Mouse (Mus musculus): ENCODE measurements around the gene Zfp408. TPM values are rescaled to one million over a fixed set of nuclear protein-coding genes. Genes with fewer than 3 reads are reported as not detected.

The Zfp408 gene
- polyA plus RNA-seq, 1 experiment: 8.4 TPM

DNA sequence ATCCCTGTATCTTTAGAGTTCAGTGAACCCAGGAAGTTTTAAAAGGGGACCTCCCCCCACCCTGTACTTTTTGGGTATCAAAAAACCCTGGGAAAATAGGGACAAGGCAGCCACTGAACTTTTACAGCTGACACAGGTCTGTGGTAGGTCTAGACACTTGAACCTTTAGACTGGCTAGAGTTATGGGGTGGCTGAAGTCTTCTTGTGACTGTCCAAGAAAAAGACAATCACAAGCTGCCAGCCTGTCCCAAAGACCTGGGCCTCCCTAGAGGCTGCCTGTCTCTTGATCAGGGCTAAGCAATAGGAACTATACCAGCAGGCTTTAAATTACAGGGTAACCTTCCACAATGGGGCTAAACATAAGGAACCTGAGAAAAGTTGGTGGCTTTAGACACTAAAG, 27.4 kb upstream of the Zfp408 start:
- TF ChIP-seq CTCF (conservative IDR thresholded peaks at IDR 0.05; ENCODE audit: insufficient read depth, insufficient read length, low read depth, low read length): no peak
- no peak for TF ChIP-seq POLR2A (IDR thresholded peaks at IDR 0.05; ENCODE audit: low read depth, low read length)
- peaks cover 10% of the 10 kb centered on the region for H3K36me3 ChIP-seq (ENCODE audit: control insufficient read depth, insufficient read depth, low read length)
- no peak for DNase-seq

DNA sequence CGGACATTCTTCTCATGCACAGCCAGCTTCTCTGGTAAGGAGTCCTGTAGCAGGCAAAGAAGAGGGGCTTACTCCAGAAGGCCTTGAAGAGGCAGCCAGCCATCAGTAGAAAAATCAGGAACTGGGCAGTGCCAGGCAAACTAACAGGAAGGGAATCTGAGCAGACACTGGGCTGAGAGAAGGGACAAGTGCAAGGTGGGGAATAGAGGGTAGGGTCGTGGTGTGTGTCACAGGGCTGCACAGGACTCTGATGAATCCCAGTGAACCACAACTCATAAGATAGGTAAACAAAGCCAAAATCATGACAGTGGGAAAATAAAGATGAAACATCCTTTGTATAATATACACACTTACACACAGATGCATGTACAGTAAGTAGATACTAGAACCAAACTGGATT, 26.8 kb upstream of the Zfp408 start:
- peaks cover 8% of the 10 kb centered on the region for H3K36me3 ChIP-seq (ENCODE audit: control insufficient read depth, insufficient read depth, low read length)
- DNase-seq: no peak
- TF ChIP-seq POLR2A (IDR thresholded peaks at IDR 0.05; ENCODE audit: low read depth, low read length): no peak

More for the DNA sequence above, 27.4 kb upstream of the Zfp408 start:
- no peaks in the 10 kb centered on the region for H3K27me3 ChIP-seq (replicated peaks; ENCODE audit: control insufficient read depth, insufficient read depth, low read length)
- no peak overlapping the region for H3K4me3 ChIP-seq (ENCODE audit: insufficient read depth, low read depth, low read length)
- H3K4me1 ChIP-seq (ENCODE audit: control insufficient read depth, insufficient read depth, low read length): no peaks in the 10 kb centered on the region; the same call in 1 of the 2 replicates
- no peak overlapping the region for H3K27ac ChIP-seq (ENCODE audit: insufficient read depth, low read depth, low read length)

DNA sequence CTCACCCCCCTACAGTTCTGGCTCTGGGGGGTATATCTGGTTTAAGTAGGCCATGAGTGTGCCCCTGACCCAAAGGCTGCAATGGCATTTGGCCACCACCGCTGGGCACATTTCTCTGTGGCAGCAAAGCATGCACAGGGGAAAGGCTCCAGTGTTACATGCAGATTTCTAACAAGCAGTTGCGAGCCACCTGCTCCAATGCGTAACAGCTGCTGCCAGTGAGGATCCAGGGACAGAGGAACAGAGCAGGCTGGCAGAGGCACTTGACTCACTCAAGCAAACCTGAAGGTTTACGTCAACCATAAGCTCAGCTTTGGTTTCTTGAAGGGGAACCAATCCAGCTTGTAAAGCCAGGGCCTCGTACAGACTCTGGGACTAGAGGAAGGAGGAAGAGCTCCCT, 25.3 kb upstream of the Zfp408 start:
- 88% methylated on average over 5 of the region's 5 CpGs for WGBS
- Histone ChIP-seq H3K36me3 (ENCODE audit: control insufficient read depth, insufficient read depth, low read length) (peaks cover 8% of the 10 kb centered on the region), H3K27me3 (replicated peaks; ENCODE audit: control insufficient read depth, insufficient read depth, low read length) (no peaks in the 10 kb centered on the region), H3K27ac (ENCODE audit: insufficient read depth, low read depth, low read length) (no peak overlapping the region), H3K4me3 (ENCODE audit: insufficient read depth, low read depth, low read length) (no peak overlapping the region), H3K4me1 (ENCODE audit: control insufficient read depth, insufficient read depth, low read length) (no peaks in the 10 kb centered on the region; the same call in 1 of the 2 replicates)
- no peak for TF ChIP-seq CTCF (conservative IDR thresholded peaks at IDR 0.05; ENCODE audit: insufficient read depth, insufficient read length, low read depth, low read length)
- no peak for TF ChIP-seq POLR2A (IDR thresholded peaks at IDR 0.05; ENCODE audit: low read depth, low read length)
- DNase-seq: no peak

More for the DNA sequence above, 26.8 kb upstream of the Zfp408 start:
- Histone ChIP-seq H3K4me3 (ENCODE audit: insufficient read depth, low read depth, low read length) (no peak overlapping the region), H3K27me3 (replicated peaks; ENCODE audit: control insufficient read depth, insufficient read depth, low read length) (no peaks in the 10 kb centered on the region), H3K27ac (ENCODE audit: insufficient read depth, low read depth, low read length) (no peak overlapping the region), H3K4me1 (ENCODE audit: control insufficient read depth, insufficient read depth, low read length) (no peaks in the 10 kb centered on the region; the same call in 1 of the 2 replicates)
- WGBS: 66% methylated on average over 2 of the region's 2 CpGs

DNA sequence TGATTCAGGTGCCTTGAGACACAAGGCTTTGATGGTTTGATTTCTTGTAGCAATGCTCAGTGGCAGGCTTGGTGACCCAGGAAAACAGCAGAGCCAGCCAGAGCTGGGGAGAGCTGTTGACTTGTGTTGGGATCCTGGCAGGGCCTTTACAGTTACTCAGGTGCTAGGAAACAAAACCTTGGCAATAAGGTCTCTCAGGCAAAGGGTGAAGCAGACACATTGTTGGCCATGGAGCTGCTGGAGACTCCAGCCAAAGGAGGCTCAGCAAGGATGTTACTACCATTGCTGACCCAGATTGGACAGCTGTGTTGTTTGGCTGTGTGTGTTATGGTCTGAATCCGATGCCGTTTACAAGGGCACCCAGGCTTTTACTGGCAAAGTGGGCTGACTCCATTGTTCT, 24.0 kb upstream of the Zfp408 start:
- 80% methylated on average over 2 of the region's 2 CpGs for WGBS
- Histone ChIP-seq H3K27ac (ENCODE audit: insufficient read depth, low read depth, low read length) (no peak overlapping the region), H3K4me1 (ENCODE audit: control insufficient read depth, insufficient read depth, low read length) (no peaks in the 10 kb centered on the region; the same call in 1 of the 2 replicates), H3K36me3 (ENCODE audit: control insufficient read depth, insufficient read depth, low read length) (peaks cover 8% of the 10 kb centered on the region), H3K27me3 (replicated peaks; ENCODE audit: control insufficient read depth, insufficient read depth, low read length) (no peaks in the 10 kb centered on the region), H3K4me3 (ENCODE audit: insufficient read depth, low read depth, low read length) (no peak overlapping the region)
- TF ChIP-seq CTCF (conservative IDR thresholded peaks at IDR 0.05; ENCODE audit: insufficient read depth, insufficient read length, low read depth, low read length): no peak
- no peak for TF ChIP-seq POLR2A (IDR thresholded peaks at IDR 0.05; ENCODE audit: low read depth, low read length)
- no peak for DNase-seq

DNA sequence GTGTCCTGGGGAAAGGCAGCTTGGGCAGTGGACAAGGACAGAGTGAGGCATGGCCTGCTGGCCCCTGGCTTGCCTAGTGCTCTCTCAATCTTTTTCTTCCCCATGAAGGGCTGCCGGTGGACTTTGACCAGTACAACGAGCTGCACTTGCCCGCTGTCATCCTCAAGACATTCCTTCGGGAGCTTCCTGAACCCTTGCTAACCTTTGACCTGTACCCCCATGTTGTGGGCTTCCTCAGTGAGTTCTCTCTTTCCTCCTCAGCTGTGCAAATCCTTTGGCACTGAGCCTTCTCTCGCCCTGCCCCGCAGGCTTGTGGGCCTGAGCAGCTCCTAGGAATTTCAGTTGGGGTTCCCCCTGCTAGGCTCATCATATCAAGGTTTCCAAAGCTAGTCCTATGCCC, 20.4 kb upstream of the Zfp408 start:
- DNase-seq: peak; percentile 89
- Histone ChIP-seq H3K4me3 (ENCODE audit: insufficient read depth, low read depth, low read length) (no peak overlapping the region), H3K27ac (ENCODE audit: insufficient read depth, low read depth, low read length) (peak overlapping the region; percentile 22), H3K36me3 (ENCODE audit: control insufficient read depth, insufficient read depth, low read length) (0 out of 2 replicates have a peak, but pooled peaks cover 1% of the 10 kb centered on the region), H3K4me1 (ENCODE audit: control insufficient read depth, insufficient read depth, low read length) (no peaks in the 10 kb centered on the region; the same call in 1 of the 2 replicates), H3K27me3 (replicated peaks; ENCODE audit: control insufficient read depth, insufficient read depth, low read length) (no peaks in the 10 kb centered on the region)
- WGBS: 42% methylated on average over 6 of the region's 6 CpGs
- TF ChIP-seq POLR2A (IDR thresholded peaks at IDR 0.05; ENCODE audit: low read depth, low read length) (no peak), CTCF (conservative IDR thresholded peaks at IDR 0.05; ENCODE audit: insufficient read depth, insufficient read length, low read depth, low read length) (no peak)

DNA sequence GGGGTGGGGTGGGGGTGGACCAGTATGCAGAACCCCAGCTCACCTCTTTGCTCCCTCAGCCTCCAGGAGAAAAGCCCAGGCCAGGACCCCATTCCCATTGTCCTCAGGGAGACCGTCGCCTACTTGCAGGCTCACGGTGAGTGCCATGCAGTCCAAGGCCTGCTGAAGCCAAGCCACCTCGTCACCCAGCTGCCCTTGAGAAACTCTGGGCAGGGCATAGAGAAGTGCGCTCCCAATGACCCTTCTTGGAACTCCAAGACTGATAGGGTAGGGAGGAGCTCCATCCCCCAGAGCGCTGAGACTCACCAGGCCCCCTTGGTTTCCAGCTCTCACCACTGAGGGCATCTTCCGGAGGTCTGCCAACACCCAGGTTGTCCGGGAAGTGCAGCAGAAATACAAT, 19.7 kb upstream of the Zfp408 start:
- H3K4me1 ChIP-seq (ENCODE audit: control insufficient read depth, insufficient read depth, low read length): no peaks in the 10 kb centered on the region; the same call in 1 of the 2 replicates
- no peaks in the 10 kb centered on the region for H3K27me3 ChIP-seq (replicated peaks; ENCODE audit: control insufficient read depth, insufficient read depth, low read length)
- TF ChIP-seq CTCF (conservative IDR thresholded peaks at IDR 0.05; ENCODE audit: insufficient read depth, insufficient read length, low read depth, low read length) (no peak), POLR2A (IDR thresholded peaks at IDR 0.05; ENCODE audit: low read depth, low read length) (no peak)
- peak overlapping the region; percentile 22 for H3K27ac ChIP-seq (ENCODE audit: insufficient read depth, low read depth, low read length)
- H3K4me3 ChIP-seq (ENCODE audit: insufficient read depth, low read depth, low read length): no peak overlapping the region
- 0 out of 2 replicates have a peak, but pooled peaks cover 1% of the 10 kb centered on the region for H3K36me3 ChIP-seq (ENCODE audit: control insufficient read depth, insufficient read depth, low read length)
- 92% methylated on average over 8 of the region's 8 CpGs for WGBS
- no peak for DNase-seq

DNA sequence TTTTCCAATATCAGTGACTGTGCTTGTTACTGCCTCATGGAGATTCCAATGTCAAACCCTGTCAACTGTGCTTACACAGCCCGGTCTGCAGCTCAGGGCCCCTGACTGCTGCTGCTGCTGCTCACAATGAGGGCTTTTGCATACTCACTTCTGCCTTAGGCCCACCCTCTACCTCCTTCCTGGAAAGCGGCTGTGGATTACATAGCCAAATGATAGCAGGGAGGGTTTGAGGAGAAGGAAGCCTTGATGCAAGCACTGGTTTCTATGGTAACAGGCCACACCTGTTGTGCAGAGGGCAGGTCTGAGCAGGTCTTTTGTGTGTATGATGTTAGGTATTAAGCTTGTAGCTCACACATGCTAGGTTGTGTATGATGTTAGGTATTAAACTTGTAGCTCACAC, 18.2 kb upstream of the Zfp408 start:
- peaks cover 1% of the 10 kb centered on the region; the same call in 1 of the 2 replicates for H3K36me3 ChIP-seq (ENCODE audit: control insufficient read depth, insufficient read depth, low read length)

More for the DNA sequence above, 18.2 kb upstream of the Zfp408 start:
- no peaks in the 10 kb centered on the region; the same call in 1 of the 2 replicates for H3K4me1 ChIP-seq (ENCODE audit: control insufficient read depth, insufficient read depth, low read length)
- H3K27me3 ChIP-seq (replicated peaks; ENCODE audit: control insufficient read depth, insufficient read depth, low read length): no peaks in the 10 kb centered on the region
- no peak overlapping the region for H3K4me3 ChIP-seq (ENCODE audit: insufficient read depth, low read depth, low read length)
- TF ChIP-seq CTCF (conservative IDR thresholded peaks at IDR 0.05; ENCODE audit: insufficient read depth, insufficient read length, low read depth, low read length) (no peak), POLR2A (IDR thresholded peaks at IDR 0.05; ENCODE audit: low read depth, low read length) (no peak)
- 82% methylated on average over 2 of the region's 2 CpGs for WGBS
- H3K27ac ChIP-seq (ENCODE audit: insufficient read depth, low read depth, low read length): peak overlapping the region; percentile 90; the same call in 1 of the 2 replicates
- no peak for DNase-seq
